Mouse (Mus musculus) adrenal gland, postnatal 14 days (tissue): ENCODE measurements around the gene Rad51b. TPM values are rescaled to one million over a fixed set of nuclear protein-coding genes. Genes with fewer than 3 reads are reported as not detected.

Experiments used
- DNase-seq: peaks from one replicate; pipeline ENCODE4 v3.0.0; 2021; ENCODE audit warnings: mixed read lengths
- total RNA-seq: library from RNA; stranded (reverse); gene quantifications from 2 replicates; pipeline ENCODE4 v1.2.3, GENCODE M21; 2021

Rad51b gene
- total RNA-seq, 1 experiment from 2014 or later = 1.6 TPM

DNA sequence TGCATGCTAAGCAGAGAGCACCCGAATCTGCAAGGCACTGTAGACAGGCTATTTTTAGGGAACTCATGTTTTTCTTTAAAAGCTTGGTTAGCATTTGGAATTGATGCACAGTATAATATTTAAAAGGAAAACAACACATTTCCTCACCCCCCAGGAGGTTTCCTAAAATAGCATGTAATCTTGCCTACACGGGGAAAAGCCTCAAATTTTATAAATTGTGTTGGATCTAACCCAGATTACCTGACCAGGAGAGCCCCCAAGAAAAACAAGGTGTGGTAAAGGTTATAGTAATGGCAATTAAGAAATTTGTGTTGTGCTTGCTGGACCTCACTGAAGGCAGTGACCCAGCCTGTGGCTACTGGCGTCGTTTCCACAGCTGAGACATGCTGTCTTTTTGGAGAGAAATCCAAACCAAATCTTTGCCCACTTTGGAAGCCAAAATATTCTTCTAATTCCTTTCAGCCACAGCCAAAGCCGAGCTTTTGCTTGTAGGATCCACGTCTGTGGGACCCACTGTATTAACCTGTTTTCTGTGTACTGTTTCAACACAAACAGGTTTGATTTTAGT lies 282.0 kb downstream of the Rad51b start:
- DNase-seq = no peak

DNA sequence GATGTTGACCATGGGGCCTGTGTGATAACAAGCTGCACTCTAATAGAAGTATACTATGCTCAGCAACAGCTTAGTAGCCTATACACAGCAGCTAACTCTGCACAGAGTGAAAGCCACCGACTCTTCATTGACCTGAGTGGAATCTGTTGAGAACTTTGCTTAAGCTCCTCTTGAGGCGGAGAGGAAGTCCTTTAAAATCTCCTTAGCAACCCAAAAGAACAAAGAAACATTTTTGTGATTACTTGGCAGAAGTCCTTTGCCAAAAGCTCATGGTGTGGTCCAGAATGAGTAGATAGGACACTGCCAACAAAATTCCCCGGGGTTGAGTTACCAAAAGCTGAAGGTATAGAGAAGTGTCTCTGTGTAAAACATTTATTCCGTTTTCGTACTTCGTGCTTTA lies 282.8 kb downstream of the Rad51b start:
- DNase-seq = no peak

- DNase-seq = no peak
These were observed 287.6 kb downstream of the Rad51b start for GRCm38 (mm10) chr12:79584556-79585307.

DNA sequence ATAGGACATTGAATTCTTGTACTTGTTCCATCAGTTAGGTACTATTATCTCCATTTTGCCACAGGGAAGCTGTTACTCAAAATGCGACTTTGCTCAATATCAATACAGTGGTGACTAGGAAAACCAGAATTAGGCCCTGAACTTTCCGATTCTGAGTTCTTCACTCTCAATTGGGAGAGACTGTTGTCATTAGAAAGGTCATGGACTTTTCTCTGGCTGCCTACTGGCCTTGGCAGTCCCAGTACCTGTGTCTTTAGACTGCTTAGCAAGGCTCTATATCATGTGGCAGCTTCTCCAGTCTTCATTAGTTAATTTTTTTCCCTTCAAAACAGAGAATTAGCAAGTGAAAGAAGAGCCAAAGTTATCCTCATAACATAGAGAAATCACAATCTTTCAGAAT lies 288.3 kb downstream of the Rad51b start:
- DNase-seq = no peak

GRCm38 (mm10) chr12:79588831-79589230 lies 291.7 kb downstream of the Rad51b start:
- no peak for DNase-seq

DNA sequence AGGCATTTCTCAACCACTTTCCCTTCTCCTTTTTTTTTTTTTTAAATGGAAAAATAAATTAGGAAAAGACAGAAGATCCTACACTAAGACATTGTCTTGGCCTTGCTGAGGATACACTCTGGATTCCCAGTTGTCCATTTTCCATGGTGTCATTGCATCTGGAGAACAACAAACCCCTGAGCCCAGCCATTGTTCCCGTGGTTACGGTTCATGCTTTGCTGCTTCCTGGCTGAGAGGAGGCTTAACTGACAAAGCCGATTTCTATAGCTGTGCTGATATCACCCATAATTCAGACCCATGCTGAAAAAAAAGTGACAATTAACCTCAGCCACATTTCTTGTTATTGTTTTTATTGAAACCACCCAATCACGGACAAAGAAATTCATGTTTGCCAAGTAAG lies 295.1 kb downstream of the Rad51b start:
- no peak for DNase-seq

DNA sequence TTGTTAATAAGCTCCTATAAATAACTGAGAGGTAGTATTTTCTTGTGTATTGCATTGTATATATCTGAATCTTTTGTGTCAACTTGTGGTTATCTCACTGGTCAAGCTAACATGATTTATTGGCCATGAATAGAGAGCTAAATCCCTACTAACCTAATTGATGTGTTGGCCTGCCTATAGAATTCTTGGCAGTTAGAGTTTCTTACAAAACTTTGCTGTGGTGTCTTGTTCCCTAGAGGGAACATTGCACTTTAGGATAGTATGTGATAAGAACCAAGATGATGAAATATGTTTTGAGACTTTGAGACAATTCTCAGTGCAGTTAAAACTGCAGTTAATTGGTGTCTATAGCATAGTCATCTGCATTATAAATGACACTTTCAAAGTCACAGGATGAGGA lies 299.8 kb downstream of the Rad51b start:
- DNase-seq = no peak

DNA sequence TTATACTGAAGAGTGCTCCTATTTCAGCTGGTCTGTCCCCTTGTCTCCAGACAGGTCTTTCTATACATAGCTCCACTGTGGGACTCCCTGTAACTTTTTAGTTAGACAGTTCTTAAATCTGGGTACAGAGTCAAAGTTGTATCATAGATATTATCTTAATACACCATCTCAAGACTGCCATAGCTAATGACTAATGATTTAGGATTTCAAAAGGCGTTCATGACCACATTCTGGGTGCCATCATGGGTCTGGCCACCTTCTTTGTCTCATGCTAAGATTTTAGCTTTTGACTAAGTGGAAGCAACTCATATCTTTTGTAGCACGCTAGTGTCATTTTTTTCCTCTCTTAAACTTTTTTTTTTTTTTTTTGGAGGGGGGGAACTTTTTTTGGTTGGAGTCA lies 300.3 kb downstream of the Rad51b start:
- DNase-seq = no peak

- no peak for DNase-seq
These were observed 300.7 kb downstream of the Rad51b start for GRCm38 (mm10) chr12:79597786-79598185.

GRCm38 (mm10) chr12:79598496-79598895 lies 301.4 kb downstream of the Rad51b start:
- DNase-seq = no peak

DNA sequence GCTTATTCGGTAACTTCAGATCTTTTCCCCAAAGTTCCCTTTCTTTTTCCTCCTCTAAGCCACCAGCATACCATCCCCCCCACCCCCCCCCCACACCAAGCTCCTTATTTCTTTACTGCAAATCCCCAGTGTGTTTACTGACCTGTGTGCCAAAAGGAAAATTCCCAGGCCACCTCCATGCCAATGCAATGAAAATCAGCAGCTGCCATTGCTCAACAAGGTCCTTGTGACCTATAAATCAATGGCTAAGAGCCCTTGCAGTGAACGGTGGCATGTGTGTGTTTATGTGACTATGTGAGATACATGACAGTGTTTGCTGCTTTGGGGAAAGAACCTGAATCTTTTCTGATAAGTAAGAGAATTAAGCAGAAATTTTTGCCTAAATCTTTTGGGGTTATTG lies 301.8 kb downstream of the Rad51b start:
- peak; percentile 56 for DNase-seq

DNA sequence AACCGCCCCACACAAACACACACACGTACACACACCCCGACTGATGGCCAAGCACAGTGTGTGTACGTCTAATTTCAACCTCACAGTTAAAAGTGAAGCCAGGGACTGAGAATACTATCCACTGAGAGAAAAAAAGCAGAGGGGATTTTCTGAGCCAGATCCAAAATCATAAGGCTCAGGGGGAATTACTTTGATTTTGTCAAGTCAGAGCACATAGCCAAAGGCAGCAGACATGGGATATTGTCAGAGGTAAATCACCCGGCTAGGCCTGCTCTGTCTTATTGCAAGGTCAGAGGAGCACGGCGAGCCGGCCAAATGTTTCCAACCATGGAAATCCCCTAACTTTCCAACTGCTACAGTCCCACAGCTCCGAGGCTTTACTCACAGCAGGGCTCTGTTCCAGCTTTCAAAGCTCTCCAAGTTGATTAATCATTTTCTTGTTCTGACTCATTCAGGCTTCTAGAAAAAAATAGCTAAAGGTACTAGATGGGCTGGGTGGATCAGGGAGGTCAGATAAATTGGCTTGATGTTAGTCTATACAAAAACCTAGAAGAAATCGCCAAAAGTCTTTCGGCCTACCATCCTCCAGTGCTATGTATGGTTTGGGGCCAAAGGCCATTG lies 303.2 kb downstream of the Rad51b start:
- DNase-seq = peak; percentile 89

DNA sequence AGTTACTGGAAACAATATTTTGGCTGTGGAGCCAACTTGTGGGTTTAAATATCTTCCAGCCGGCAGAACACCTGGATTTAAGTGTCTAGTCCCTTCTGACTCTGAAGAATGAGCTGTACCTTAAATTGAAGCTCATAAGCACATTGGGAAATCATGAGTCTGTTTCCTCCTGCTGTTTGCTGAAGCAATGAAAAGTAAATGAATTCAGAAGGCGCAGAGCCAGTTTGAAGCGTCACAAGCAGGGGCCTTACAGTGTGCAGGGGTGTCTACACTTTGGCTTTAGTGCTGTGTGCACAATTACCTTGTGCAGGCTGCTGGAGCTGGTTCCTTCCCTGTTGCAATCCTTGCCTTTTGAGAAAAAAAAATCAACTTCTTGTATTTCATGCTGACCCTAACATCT lies 305.6 kb downstream of the Rad51b start:
- DNase-seq = no peak

GRCm38 (mm10) chr12:79604850-79605249 lies 307.8 kb downstream of the Rad51b start:
- DNase-seq = no peak

- DNase-seq = no peak
These were observed 309.1 kb downstream of the Rad51b start for GRCm38 (mm10) chr12:79606197-79606631.

DNA sequence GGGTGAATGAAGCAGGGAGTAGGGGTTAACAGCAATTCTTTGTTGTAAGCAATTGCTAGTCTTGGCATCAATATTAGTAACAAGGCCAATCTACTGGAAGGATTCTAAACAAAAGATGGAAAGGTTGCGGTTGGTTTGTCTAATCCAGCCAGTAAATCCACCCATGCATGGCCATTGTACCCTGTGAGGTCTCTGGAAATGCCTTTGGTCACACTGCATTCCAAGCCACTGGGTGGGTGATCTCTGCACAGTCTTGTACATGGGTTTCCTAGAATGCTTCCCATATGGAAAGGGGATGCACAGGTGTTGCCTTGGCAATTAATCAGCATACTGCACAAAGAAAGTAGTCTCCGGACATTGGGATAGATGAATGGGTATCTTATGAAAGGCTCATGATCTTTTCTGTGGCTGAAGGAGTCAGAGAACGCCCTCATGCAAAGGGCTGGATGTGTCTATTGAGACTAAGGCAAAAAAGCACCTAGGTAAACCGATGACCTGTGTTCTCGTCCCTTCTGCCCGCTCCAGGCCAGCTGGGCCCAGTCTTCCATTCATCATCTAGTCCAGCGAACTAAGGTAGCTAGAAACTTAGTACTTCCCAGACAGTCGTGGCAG lies 312.4 kb downstream of the Rad51b start:
- DNase-seq = no peak

DNA sequence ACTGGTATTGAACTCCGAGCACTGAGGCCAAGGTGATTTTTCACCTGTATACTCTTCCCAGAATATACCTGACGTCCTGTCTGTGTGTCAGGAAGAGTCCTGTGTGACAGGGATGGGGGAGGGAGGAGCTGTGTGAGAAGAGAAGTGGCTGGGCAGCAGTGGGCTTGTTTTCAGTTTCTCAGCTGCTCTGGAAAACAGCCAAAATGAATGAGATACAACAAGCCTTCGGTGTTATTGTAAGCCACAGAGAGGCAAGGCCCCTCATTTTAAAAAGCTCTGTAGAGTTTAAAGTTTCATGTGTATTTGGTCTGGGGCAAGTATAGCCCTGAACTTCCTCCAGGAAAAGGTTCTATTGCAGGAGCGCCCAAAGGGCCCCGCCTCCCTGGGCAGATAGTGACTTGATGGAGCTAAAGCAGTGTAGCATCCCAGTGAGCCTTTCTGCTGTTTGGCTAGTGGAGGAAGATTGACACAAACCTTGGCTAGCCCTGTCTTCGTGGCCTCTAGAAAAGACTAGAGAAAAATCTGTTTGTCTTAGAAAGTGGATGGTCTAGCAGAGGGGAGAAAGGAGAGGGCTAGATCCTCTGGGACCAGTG lies 313.5 kb downstream of the Rad51b start:
- peak; percentile 8 for DNase-seq

DNA sequence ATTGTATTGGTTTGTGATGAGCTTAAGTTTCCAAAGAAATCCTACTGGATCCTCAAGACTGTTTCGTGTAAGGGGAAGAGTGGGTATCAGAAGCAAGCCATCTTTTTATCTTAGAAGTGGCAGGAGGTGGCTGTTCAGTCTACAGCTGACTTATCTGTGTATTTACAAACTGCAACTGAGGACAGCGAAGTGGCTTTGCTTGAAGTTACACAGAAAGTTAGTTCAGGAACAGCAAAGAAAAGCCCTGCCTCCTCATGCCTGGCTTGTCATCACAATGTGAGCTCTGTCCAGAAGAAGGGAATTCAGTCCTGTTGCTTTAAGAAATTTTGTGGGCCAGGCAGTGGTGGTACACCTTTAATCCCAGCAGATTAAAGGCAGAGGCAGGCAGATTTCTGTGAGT lies 314.6 kb downstream of the Rad51b start:
- no peak for DNase-seq

DNA sequence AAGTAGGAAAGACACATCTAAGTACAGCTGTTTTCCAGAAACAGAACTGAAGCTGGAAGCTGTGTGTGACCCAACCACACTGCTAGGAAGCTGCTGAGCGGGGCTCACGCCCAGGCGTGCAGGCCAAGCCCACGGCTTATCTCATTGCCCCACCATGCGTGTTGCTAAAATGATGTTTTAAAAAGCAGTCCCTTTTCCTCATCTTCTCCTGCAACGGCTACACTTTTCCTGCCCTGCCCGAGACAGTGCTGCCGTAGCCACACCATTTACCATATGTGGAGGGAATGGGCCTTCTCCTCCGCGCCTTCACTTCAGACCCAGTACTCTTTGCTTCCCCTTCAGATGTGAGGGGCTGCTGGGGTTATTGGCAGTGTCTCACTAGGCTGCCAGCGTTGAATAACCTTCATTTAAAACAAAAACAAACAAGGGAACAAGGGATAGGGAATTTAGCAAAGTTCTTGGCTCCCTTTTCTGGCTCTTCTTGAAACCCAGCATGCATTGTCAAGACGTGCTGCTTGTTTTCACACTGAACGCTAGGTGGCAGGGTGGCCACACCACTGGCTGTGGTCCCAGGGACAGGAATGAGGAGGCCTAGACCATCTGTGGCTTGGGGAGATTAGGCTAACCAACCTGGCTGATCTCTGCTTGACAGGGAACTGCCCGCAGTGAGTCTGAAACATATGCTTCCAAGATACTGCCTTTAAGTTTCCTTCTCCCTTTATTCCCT lies 315.4 kb downstream of the Rad51b start:
- peak; percentile 92 for DNase-seq

GRCm38 (mm10) chr12:79613061-79613788 lies 316.1 kb downstream of the Rad51b start:
- DNase-seq = peak; percentile 40

DNA sequence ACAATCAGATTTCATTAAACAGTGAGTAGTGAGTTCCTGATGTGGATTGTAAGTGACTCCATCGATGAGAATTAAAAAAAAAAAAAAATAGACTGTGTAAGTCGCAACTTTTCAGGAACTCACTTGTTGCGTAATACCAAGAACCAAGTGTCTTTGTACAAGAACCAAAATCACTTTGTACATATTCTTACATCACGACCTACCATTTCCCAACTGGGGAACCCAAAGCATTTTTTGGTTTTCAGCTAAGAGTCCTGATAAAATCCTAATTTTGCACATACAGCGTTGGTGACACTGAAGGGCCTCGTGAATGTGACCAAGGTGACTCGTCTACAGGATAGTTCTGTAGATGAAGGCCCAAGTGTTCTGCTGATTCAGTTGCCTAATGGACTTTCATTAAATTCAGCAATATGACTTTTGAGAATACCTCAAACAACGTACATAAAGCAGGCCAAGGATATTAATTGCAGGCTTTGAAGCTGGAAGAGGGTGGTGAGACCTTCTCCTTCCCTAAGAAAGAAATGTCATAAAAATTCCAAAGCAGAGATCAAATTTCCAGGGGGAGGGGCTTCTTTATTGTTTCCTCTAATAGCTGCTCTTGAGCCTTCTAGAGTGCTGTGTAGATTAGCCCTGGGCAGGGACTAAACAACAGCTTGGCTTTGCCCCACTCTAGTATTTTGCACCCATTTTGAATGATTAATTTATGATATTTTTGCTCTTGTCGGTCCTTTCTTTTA lies 316.9 kb downstream of the Rad51b start:
- no peak for DNase-seq
